Mouse (Mus musculus) MEL (cell line): Measurements from ENCODE around the gene Sectm1b. TPM values are rescaled to one million over a fixed set of nuclear protein-coding genes. Genes with fewer than 3 reads are reported as not detected.
"Not testable (repeated sequence)": the region's sequence is repeated elsewhere in the genome, so short reads cannot be mapped to it uniquely, and the experiment has no call there.

ENCODE experiments used
- DNase-seq: peaks from one replicate; pipeline ENCODE4 v3.0.0; 2011; ENCODE audit warnings: low read depth, low spot score
- H3K27ac ChIP-seq: 2 replicates; pipeline ENCODE4 v1.5.1; 2012; ENCODE audit warnings: low read depth, mild to moderate bottlenecking, control low read depth, low read length, moderate library complexity; ENCODE audit not compliant: control insufficient read depth
- H3K27me3 ChIP-seq, 2 experiments: fragments of 150-350 bp in 1 of 2; sonication (generic) in 1 of 2; 2 replicates each; pipeline ENCODE4 v1.6.1; 2012; ENCODE audit warnings: low read length in 2 of 2, mild to moderate bottlenecking in 2 of 2, improper control_type of control experiment in 1 of 2, moderate library complexity in 1 of 2; ENCODE audit not compliant: insufficient read depth in 2 of 2, control insufficient read depth in 1 of 2
- H3K36me3 ChIP-seq, 2 experiments: 2 replicates each; pipeline ENCODE4 v1.6.1; 2012 to 2014; ENCODE audit warnings: low read length in 2 of 2, improper control_type of control experiment in 1 of 2, inconsistent platforms in 1 of 2, mild to moderate bottlenecking in 1 of 2; ENCODE audit not compliant: insufficient read depth in 2 of 2, control insufficient read depth in 1 of 2
- H3K4me1 ChIP-seq, 2 experiments: fragments of 150-350 bp in 1 of 2; sonication (generic) in 1 of 2; 2 replicates each; pipeline ENCODE4 v1.6.1; 2012; ENCODE audit warnings: low read length in 2 of 2, improper control_type of control experiment in 1 of 2, mild to moderate bottlenecking in 1 of 2; ENCODE audit not compliant: insufficient read depth in 2 of 2, control insufficient read depth in 1 of 2
- H3K4me3 ChIP-seq, 2 experiments: fragments of 150-350 bp in 1 of 2; sonication (generic) in 1 of 2; 2 replicates each; pipeline ENCODE4 v1.5.1; 2012; ENCODE audit warnings: low read depth in 2 of 2, low read length in 2 of 2, mild to moderate bottlenecking in 2 of 2, moderate library complexity in 2 of 2, control low read depth in 1 of 2, improper control_type of control experiment in 1 of 2; ENCODE audit not compliant: control insufficient read depth in 1 of 2, insufficient read depth in 1 of 2
- H3K79me2 ChIP-seq: 2 replicates; pipeline ENCODE4 v1.6.1; 2012; ENCODE audit warnings: mild to moderate bottlenecking, low read length, moderate library complexity; ENCODE audit not compliant: control insufficient read depth, poor library complexity, insufficient read depth
- H3K9ac ChIP-seq: 2 replicates; pipeline ENCODE4 v1.6.1; 2012; ENCODE audit warnings: low read depth, mild to moderate bottlenecking, control low read depth, low read length, moderate library complexity; ENCODE audit not compliant: control insufficient read depth, poor library complexity, severe bottlenecking
- H3K9me3 ChIP-seq: fragments of 150-350 bp; sonication (generic); replicated peaks from 2 replicates; pipeline ENCODE4 v1.6.1; 2012; ENCODE audit warnings: mild to moderate bottlenecking, low read length, improper control_type of control experiment, moderate library complexity; ENCODE audit not compliant: insufficient read depth
- CTCF ChIP-seq, 3 experiments: IDR thresholded peaks in 2 of 3; conservative IDR thresholded peaks in 1 of 3; 2 replicates each; pipeline ENCODE4 v1.5.1; 2011 to 2012; ENCODE audit warnings: low read length in 3 of 3, low read depth in 2 of 3, mild to moderate bottlenecking in 2 of 3, improper control_type of control experiment in 1 of 3, inconsistent platforms in 1 of 3, mixed read lengths in 1 of 3, moderate library complexity in 1 of 3; ENCODE audit not compliant: control insufficient read depth in 1 of 3, insufficient read depth in 1 of 3, poor library complexity in 1 of 3, severe bottlenecking in 1 of 3
- E2F4 ChIP-seq: IDR thresholded peaks from 2 replicates; pipeline ENCODE4 v1.6.1; 2011; ENCODE audit warnings: low read depth, low read length, improper control_type of control experiment, borderline replicate concordance
- EP300 ChIP-seq, 2 experiments: IDR thresholded peaks; 2 replicates each; pipeline ENCODE4 v1.6.1; 2011; ENCODE audit warnings: improper control_type of control experiment in 2 of 2, low read length in 2 of 2, low read depth in 1 of 2, mild to moderate bottlenecking in 1 of 2
- GATA1 ChIP-seq: IDR thresholded peaks from 2 replicates; pipeline ENCODE4 v1.6.1; 2011; ENCODE audit warnings: low read depth, low read length, improper control_type of control experiment
- HCFC1 ChIP-seq: IDR thresholded peaks from 2 replicates; pipeline ENCODE4 v1.6.1; 2012; ENCODE audit warnings: low read depth, mild to moderate bottlenecking, inconsistent platforms, low read length, improper control_type of control experiment, moderate library complexity
- JUND ChIP-seq: IDR thresholded peaks from 2 replicates; pipeline ENCODE4 v1.6.1; 2011; ENCODE audit warnings: low read depth, mild to moderate bottlenecking, improper control_type of control experiment, low read length
- MAZ ChIP-seq: IDR thresholded peaks from 2 replicates; pipeline ENCODE4 v1.6.1; 2012; ENCODE audit warnings: low read depth, mild to moderate bottlenecking, inconsistent platforms, low read length, improper control_type of control experiment
- MEF2A ChIP-seq: IDR thresholded peaks from 2 replicates; pipeline ENCODE4 v1.6.1; 2014; ENCODE audit warnings: low read depth, mild to moderate bottlenecking, inconsistent platforms, low read length, improper control_type of control experiment; ENCODE audit not compliant: poor library complexity, insufficient replicate concordance, severe bottlenecking; ENCODE audit errors: extremely low read depth
- MYB ChIP-seq: IDR thresholded peaks from 2 replicates; pipeline ENCODE4 v1.6.1; 2011; ENCODE audit warnings: mild to moderate bottlenecking, low read depth, low read length, improper control_type of control experiment
- MYC ChIP-seq: IDR thresholded peaks from 2 replicates; pipeline ENCODE4 v1.6.1; 2011; ENCODE audit warnings: low read depth, mild to moderate bottlenecking, low read length, improper control_type of control experiment, moderate library complexity
- POLR2AphosphoS2 ChIP-seq: IDR thresholded peaks from 2 replicates; pipeline ENCODE4 v1.6.1; 2011; ENCODE audit warnings: low read length, improper control_type of control experiment
- RAD21 ChIP-seq: IDR thresholded peaks from 2 replicates; pipeline ENCODE4 v1.6.1; 2011; ENCODE audit warnings: mild to moderate bottlenecking, low read depth, low read length, improper control_type of control experiment
- SMC3 ChIP-seq: IDR thresholded peaks from 2 replicates; pipeline ENCODE4 v1.6.1; 2011; ENCODE audit warnings: low read depth, low read length, improper control_type of control experiment
- TAL1 ChIP-seq: IDR thresholded peaks from 2 replicates; pipeline ENCODE4 v1.6.1; 2012; ENCODE audit warnings: mild to moderate bottlenecking, inconsistent platforms, low read length, moderate library complexity, mixed read lengths
- TCF12 ChIP-seq: IDR thresholded peaks from 2 replicates; pipeline ENCODE4 v1.6.1; 2014; ENCODE audit warnings: low read depth, mild to moderate bottlenecking, inconsistent platforms, low read length, improper control_type of control experiment, moderate library complexity
- USF1 ChIP-seq: IDR thresholded peaks from 2 replicates; pipeline ENCODE4 v1.6.1; 2014; ENCODE audit warnings: low read depth, mild to moderate bottlenecking, inconsistent platforms, low read length, improper control_type of control experiment, moderate library complexity
- ZC3H11A ChIP-seq: IDR thresholded peaks from 2 replicates; pipeline ENCODE4 v1.6.1; 2012; ENCODE audit warnings: low read depth, mild to moderate bottlenecking, inconsistent platforms, low read length, improper control_type of control experiment
- polyA plus RNA-seq, 2 experiments: library from polyadenylated mRNA; stranded (reverse) in 1 of 2; unstranded in 1 of 2; fragments of >175 nt in 1 of 2; fragments of >200 nt in 1 of 2; gene quantifications; 2 replicates each; pipeline versions ENCODE4 v1.2.1 to v1.2.4; 2012; ENCODE audit warnings: low replicate concordance in 2 of 2, low read depth in 1 of 2; ENCODE audit not compliant: insufficient read length in 2 of 2, insufficient read depth in 1 of 2, missing spikeins in 1 of 2
- total RNA-seq: library from RNA; depleted of rRNA; stranded (reverse); fragments of 300-350 nt; gene quantifications from 2 replicates; pipeline ENCODE4 v1.2.3, GENCODE M21; 2012

Sectm1b gene
- total and polyA plus RNA-seq, 3 experiments, result 0.14 TPM; not detected in 2

GRCm38 (mm10) chr11:121047826-121048399, 15.5 kb downstream of the Sectm1b start:
- H3K9me3 ChIP-seq, result no peaks in the 10 kb centered on the region
- no peaks in the 10 kb centered on the region for H3K36me3 ChIP-seq
- H3K9ac ChIP-seq, result no peak overlapping the region
- peaks cover 3 to 25% of the 10 kb centered on the region in 2 experiments for H3K27me3 ChIP-seq
- TF ChIP-seq TAL1 (no peak), GATA1 (peak; percentile 74), E2F4 (no peak), RAD21 (peak; percentile 70), POLR2AphosphoS2 (no peak), ZC3H11A (peak; percentile 50; the same call in 1 of the 2 replicates), MYC (no peak), CTCF (IDR thresholded peaks at IDR 0.05 in 2 of 3, conservative IDR thresholded peaks at IDR 0.05 in 1 of 3; ENCODE audit: control insufficient read depth in 1 of 3, insufficient read depth in 1 of 3, low read depth in 2 of 3, low read length in 3 of 3, poor library complexity in 1 of 3, severe bottlenecking in 1 of 3) (peak; percentile 35 to 68 (median 61)), SMC3 (peak; percentile 59)
- TF ChIP-seq, all 39 proteins: peak for 5
- Histone ChIP-seq H3K4me1 (no peaks in the 10 kb centered on the region), H3K79me2 (no peaks in the 10 kb centered on the region), H3K4me3 (no peak overlapping the region), H3K27ac (no peak overlapping the region)
- DNase-seq, result peak; percentile 71

GRCm38 (mm10) chr11:121045286-121045685, 18.1 kb downstream of the Sectm1b start:
- TF ChIP-seq MAZ, result no peak
- no peak for TF ChIP-seq JUND
- no peak for TF ChIP-seq MEF2A
- no peak for TF ChIP-seq TCF12
- TF ChIP-seq MYB, result no peak
- TF ChIP-seq HCFC1, result no peak
- no peak for TF ChIP-seq USF1
- no peak for TF ChIP-seq POLR2AphosphoS2
- no peak for TF ChIP-seq GATA1
- no peak for TF ChIP-seq EP300 (IDR thresholded peaks at IDR 0.05; ENCODE audit: low read depth in 1 of 2, low read length in 2 of 2)
- Histone ChIP-seq H3K9ac (no peak overlapping the region), H3K27me3 (peaks cover 3 to 23% of the 10 kb centered on the region in 2 experiments), H3K79me2 (no peaks in the 10 kb centered on the region), H3K36me3 (no peaks in the 10 kb centered on the region), H3K9me3 (no peaks in the 10 kb centered on the region), H3K4me3 (no peak overlapping the region), H3K27ac (no peak overlapping the region), H3K4me1 (no peaks in the 10 kb centered on the region)
- no peak for DNase-seq

DNA sequence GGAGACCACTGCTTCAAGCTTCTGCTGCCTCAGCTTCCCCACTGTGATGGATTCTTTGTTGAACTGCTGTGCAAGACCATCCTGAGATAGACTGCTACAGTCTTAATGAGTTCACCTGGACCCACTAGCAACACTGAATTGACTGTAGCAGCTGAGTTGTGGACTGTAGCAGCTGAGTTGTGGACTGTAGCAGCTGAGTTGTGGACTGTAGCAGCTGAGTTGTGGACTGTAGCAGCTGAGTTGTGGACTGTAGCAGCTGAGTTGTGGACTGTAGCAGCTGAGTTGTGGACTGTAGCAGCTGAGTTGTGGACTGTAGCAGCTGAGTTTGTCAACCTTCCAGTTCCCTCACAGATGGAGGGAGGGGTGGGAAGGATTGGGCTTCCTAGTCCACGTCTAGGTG, 20.3 kb downstream of the Sectm1b start:
- DNase-seq, H3K4me3 ChIP-seq: not testable (repeated sequence)

More for the DNA sequence above, 20.3 kb downstream of the Sectm1b start:
- not testable (repeated sequence) for H3K9me3 ChIP-seq, H3K36me3 ChIP-seq, H3K79me2 ChIP-seq, H3K27ac ChIP-seq, H3K9ac ChIP-seq
- Histone ChIP-seq H3K4me1 (peaks cover 8 to 14% of the 10 kb centered on the region in 2 experiments), H3K27me3 (peaks cover 0 to 12% of the 10 kb centered on the region in 2 experiments; a peak in 3 of 4 replicates)
